Mouse (Mus musculus): ENCODE results near the gene Alk.

DNA sequence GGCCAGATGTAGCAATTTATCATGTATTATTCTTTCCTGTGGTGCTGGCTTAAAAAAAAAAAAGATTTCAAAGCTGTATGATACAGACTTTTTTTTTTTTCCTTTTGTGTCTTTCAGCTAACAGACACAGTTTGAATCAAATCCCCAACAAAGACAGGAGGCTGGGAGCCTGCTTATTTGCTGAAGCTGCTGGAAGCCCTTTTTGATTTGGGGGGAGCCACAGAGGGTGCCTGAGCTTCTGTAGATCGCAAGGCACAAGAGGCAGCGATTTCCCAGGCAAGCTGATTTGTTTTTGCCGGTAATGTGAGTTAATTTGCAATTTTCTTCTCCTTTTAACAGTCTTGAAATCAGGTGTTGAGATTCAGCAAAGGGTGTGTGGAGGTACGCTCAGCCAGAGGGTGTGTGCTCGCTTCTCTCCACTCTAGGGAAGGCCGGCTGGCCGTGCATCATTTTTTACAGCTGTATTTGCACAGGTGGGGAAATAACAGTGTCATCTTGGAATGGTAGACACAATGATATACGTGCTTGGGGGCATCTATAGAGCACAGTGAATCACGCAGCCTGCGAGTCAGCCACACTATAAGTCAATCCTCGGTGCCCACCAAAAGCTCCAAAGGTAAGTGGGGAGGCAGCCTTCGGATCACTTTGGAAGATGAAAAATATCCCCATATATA, 489.0 kb downstream of the Alk start:
- TF ChIP-seq CTCF (IDR thresholded peaks at IDR 0.05; ENCODE audit: low read depth) (no peak), EP300 (optimal IDR thresholded peaks at IDR 0.05) (no peak)
